1 mouse cellular context compared by ENCODE assay signal in the genomic region with DNA sequence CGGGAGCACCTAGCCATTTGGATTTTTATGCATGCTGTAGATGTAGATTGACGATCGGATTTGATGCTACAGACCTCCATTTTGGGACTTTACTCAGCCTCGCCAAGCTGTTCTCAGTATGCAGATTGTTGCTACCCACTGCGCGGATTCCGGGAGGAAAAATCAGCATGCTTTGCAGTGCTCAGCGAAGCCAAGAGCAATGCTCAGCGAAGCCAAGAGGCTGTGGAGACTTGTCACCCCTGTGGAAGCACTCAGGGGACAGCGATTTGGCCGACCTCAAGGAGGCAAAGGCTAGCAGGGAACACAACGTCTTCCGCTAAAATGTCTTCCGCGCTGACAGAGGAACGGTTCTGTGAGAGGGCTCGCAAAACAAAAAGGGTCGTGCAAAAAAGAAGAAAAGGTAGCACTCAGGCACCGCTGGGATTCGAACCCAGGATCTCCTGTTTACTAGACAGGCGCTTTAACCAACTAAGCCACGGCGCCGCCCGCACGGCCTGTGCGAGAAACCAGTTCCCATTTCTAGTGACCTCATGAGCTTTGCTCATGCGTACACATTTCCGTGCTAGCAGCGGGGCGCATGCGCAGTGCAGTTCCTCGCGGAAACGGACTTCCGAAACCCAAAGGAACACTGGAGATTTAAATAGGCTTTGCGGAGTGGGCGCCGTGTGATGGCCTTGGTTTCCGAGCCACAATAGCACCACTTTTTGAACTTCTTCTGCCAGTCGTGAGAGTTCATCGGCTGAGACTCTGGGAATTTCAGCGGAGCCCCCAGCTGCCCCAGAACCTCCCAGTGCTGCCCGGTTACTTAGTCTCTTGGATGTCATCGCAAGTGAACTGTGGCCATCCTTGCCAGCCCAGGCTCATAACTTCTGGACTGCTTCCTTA.
TF ChIP-seq lines count a peak whose summit lies in the region.

No protein-coding gene starts in this region.

TF ChIP-seq in MEL, 35 proteins besides CTCF, POLR2A, EP300 and RAD21 (continued from another document):
- TF ChIP-seq HCFC1 (IDR thresholded peaks at IDR 0.05; ENCODE audit: low read depth, low read length) = peak; percentile 66
- peak; percentile 17; the same call in 1 of the 2 replicates for TF ChIP-seq TCF12 (IDR thresholded peaks at IDR 0.05; ENCODE audit: low read depth, low read length)
- peak; percentile 53 for TF ChIP-seq MXI1 (IDR thresholded peaks at IDR 0.05; ENCODE audit: low read depth, low read length)
- TF ChIP-seq KAT2A (conservative IDR thresholded peaks at IDR 0.05; ENCODE audit: low read depth, low read length) = peak; percentile 62; the same call in 1 of the 2 replicates
- TF ChIP-seq ZKSCAN1 (IDR thresholded peaks at IDR 0.05; ENCODE audit: low read depth, low read length) = no peak
- TF ChIP-seq POLR2AphosphoS2 (IDR thresholded peaks at IDR 0.05; ENCODE audit: low read length) = peak; percentile 51; the same call in 1 of the 2 replicates
- 0 out of 2 replicates have a peak, but pooled peaks have one; percentile 3 for TF ChIP-seq ZC3H11A (IDR thresholded peaks at IDR 0.05; ENCODE audit: low read depth, low read length)
- no peak for TF ChIP-seq BHLHE40 (IDR thresholded peaks at IDR 0.05; ENCODE audit: borderline replicate concordance, low read depth, low read length)
- TF ChIP-seq MEF2A (IDR thresholded peaks at IDR 0.05; ENCODE audit: extremely low read depth, insufficient replicate concordance, low read depth, low read length, poor library complexity, severe bottlenecking) = no peak
- no peak for TF ChIP-seq POLR2AphosphoS5 (IDR thresholded peaks at IDR 0.05; ENCODE audit: borderline replicate concordance, low read depth, low read length)
- peak; percentile 86 for TF ChIP-seq ELF1 (IDR thresholded peaks at IDR 0.05; ENCODE audit: low read depth, low read length)
- peak; percentile 46; the same call in 1 of the 2 replicates for TF ChIP-seq MAX (IDR thresholded peaks at IDR 0.05; ENCODE audit: low read length)
- no peak for TF ChIP-seq RCOR1 (IDR thresholded peaks at IDR 0.05; ENCODE audit: low read depth, low read length)
- TF ChIP-seq TAL1 (IDR thresholded peaks at IDR 0.05; ENCODE audit: low read length) = no peak
- no peak for TF ChIP-seq CHD2 (IDR thresholded peaks at IDR 0.05; ENCODE audit: low read length)
- TF ChIP-seq GATA1 (IDR thresholded peaks at IDR 0.05; ENCODE audit: low read depth, low read length) = no peak
- peak; percentile 75; the same call in 1 of the 2 replicates for TF ChIP-seq JUND (IDR thresholded peaks at IDR 0.05; ENCODE audit: low read depth, low read length)
- TF ChIP-seq NELFE (IDR thresholded peaks at IDR 0.05; ENCODE audit: low read depth, low read length) = peak; percentile 76
- TF ChIP-seq SIN3A (IDR thresholded peaks at IDR 0.05; ENCODE audit: low read length) = peak; percentile 55; the same call in 1 of the 2 replicates
- TF ChIP-seq GABPA (IDR thresholded peaks at IDR 0.05; ENCODE audit: low read depth, low read length) = no peak
- TF ChIP-seq E2F4 (IDR thresholded peaks at IDR 0.05; ENCODE audit: borderline replicate concordance, low read depth, low read length) = 0 out of 2 replicates have a peak, but pooled peaks have one; percentile 68
- TF ChIP-seq MYC (IDR thresholded peaks at IDR 0.05; ENCODE audit: low read depth, low read length) = peak; percentile 25; the same call in 1 of the 2 replicates
